Mouse (Mus musculus) stomach, embryonic 15.5 days (tissue): ENCODE results near the gene Gramd1a. TPM values are rescaled to one million over a fixed set of nuclear protein-coding genes. Genes with fewer than 3 reads are reported as not detected.

Experiments
- ATAC-seq: fragments of 200-750 bp; cut with Nextera tagmentation; 2 replicates; pipeline ENCODE4 v1.8.0; 2017; ENCODE audit warnings: low read depth, moderate number of reproducible peaks, moderate TSS enrichment; ENCODE audit not compliant: insufficient read depth, low FRiP score
- H3K27ac ChIP-seq: fragments of 300-500 bp; sonication (generic); 2 replicates; pipeline ENCODE4 v1.5.1; 2015; ENCODE audit warnings: mild to moderate bottlenecking, inconsistent platforms
- H3K27me3 ChIP-seq: fragments of 300-500 bp; sonication (generic); replicated peaks from 2 replicates; pipeline ENCODE4 v1.6.1; 2015; ENCODE audit warnings: inconsistent platforms
- H3K36me3 ChIP-seq: fragments of 300-500 bp; sonication (generic); 2 replicates; pipeline ENCODE4 v1.6.1; 2015; ENCODE audit warnings: inconsistent platforms
- H3K4me1 ChIP-seq: fragments of 300-500 bp; sonication (generic); 2 replicates; pipeline ENCODE4 v1.6.1; 2015; ENCODE audit warnings: inconsistent platforms
- H3K4me2 ChIP-seq: fragments of 300-500 bp; sonication (generic); 2 replicates; pipeline ENCODE4 v1.6.1; 2015; ENCODE audit warnings: mild to moderate bottlenecking, inconsistent platforms
- H3K4me3 ChIP-seq: fragments of 300-500 bp; sonication (generic); replicated peaks from 2 replicates; pipeline ENCODE4 v1.5.1; 2015; ENCODE audit warnings: inconsistent platforms
- H3K9ac ChIP-seq: fragments of 300-500 bp; sonication (generic); 2 replicates; pipeline ENCODE4 v1.6.1; 2015; ENCODE audit warnings: inconsistent platforms
- H3K9me3 ChIP-seq: fragments of 300-500 bp; sonication (generic); 2 replicates; pipeline ENCODE4 v1.6.1; 2016; ENCODE audit warnings: inconsistent platforms
- WGBS: fragments of 180-500 bp; shearing (Covaris S2); methylation state at CpG from one replicate; pipeline ENCODE4 v1.1.7; 2015; 5-methylcytosine and 5-hydroxymethylcytosine counted together
- polyA plus RNA-seq: library from polyadenylated mRNA; unstranded; fragments of >200 nt; fragmentation: Nextera tagmentation; extraction: Ambion mirVana; gene quantifications from 2 replicates; pipeline ENCODE4 v1.2.1, GENCODE M21; 2015

Gramd1a gene
- polyA plus RNA-seq, 1 experiment from 2014 or later: 52.6 TPM

- ATAC-seq: no peak
- 80% methylated on average over 14 of the region's 14 CpGs for WGBS
- no peak overlapping the region for H3K4me3 ChIP-seq
- no peak overlapping the region for H3K9ac ChIP-seq
- H3K27ac ChIP-seq: no peak overlapping the region
- H3K9me3 ChIP-seq: no peaks in the 10 kb centered on the region
- H3K36me3 ChIP-seq: no peaks in the 10 kb centered on the region
- no peak overlapping the region for H3K4me2 ChIP-seq
- no peaks in the 10 kb centered on the region for H3K4me1 ChIP-seq
- no peaks in the 10 kb centered on the region for H3K27me3 ChIP-seq
Measured at GRCm38 (mm10) chr7:31100786-31101185, 54.9 kb downstream of the Gramd1a start.

- no peak for ATAC-seq
- H3K9ac ChIP-seq: no peak overlapping the region
- no peak overlapping the region for H3K4me2 ChIP-seq
- H3K27me3 ChIP-seq: no peaks in the 10 kb centered on the region
- H3K9me3 ChIP-seq: no peaks in the 10 kb centered on the region
- no peaks in the 10 kb centered on the region for H3K36me3 ChIP-seq
- H3K4me3 ChIP-seq: no peak overlapping the region
- no peak overlapping the region for H3K27ac ChIP-seq
- 86% methylated on average over 6 of the region's 6 CpGs for WGBS
- 0 out of 2 replicates have a peak, but pooled peaks cover 4% of the 10 kb centered on the region for H3K4me1 ChIP-seq
Measured at GRCm38 (mm10) chr7:31099612-31099982, 56.1 kb downstream of the Gramd1a start.

- no peaks in the 10 kb centered on the region for H3K9me3 ChIP-seq
- H3K27ac ChIP-seq: no peak overlapping the region
- H3K4me2 ChIP-seq: no peak overlapping the region
- H3K36me3 ChIP-seq: no peaks in the 10 kb centered on the region
- H3K4me3 ChIP-seq: no peak overlapping the region
- H3K27me3 ChIP-seq: no peaks in the 10 kb centered on the region
- no peak for ATAC-seq
- 0 out of 2 replicates have a peak, but pooled peaks cover 4% of the 10 kb centered on the region for H3K4me1 ChIP-seq
- WGBS: 77% methylated on average over 22 of the region's 22 CpGs
- H3K9ac ChIP-seq: no peak overlapping the region
Measured at GRCm38 (mm10) chr7:31098697-31099611, 56.7 kb downstream of the Gramd1a start.

GRCm38 (mm10) chr7:31097583-31098248, 58.0 kb downstream of the Gramd1a start:
- no peak overlapping the region for H3K27ac ChIP-seq
- peak overlapping the region; percentile 15 for H3K4me3 ChIP-seq

GRCm38 (mm10) chr7:31096892-31097564, 58.7 kb downstream of the Gramd1a start:
- WGBS: 72% methylated on average over 9 of the region's 9 CpGs
- H3K27me3 ChIP-seq: no peaks in the 10 kb centered on the region
- no peak overlapping the region for H3K9ac ChIP-seq
- H3K4me3 ChIP-seq: no peak overlapping the region
- H3K36me3 ChIP-seq: no peaks in the 10 kb centered on the region
- 0 out of 2 replicates have a peak, but pooled peaks cover 4% of the 10 kb centered on the region for H3K4me1 ChIP-seq
- no peak overlapping the region for H3K4me2 ChIP-seq
- H3K9me3 ChIP-seq: no peaks in the 10 kb centered on the region
- ATAC-seq: no peak
- H3K27ac ChIP-seq: no peak overlapping the region

More at GRCm38 (mm10) chr7:31097583-31098248, 58.0 kb downstream of the Gramd1a start:
- H3K36me3 ChIP-seq: no peaks in the 10 kb centered on the region
- no peaks in the 10 kb centered on the region for H3K27me3 ChIP-seq
- no peak overlapping the region for H3K9ac ChIP-seq
- peak; percentile 89 for ATAC-seq
- H3K4me1 ChIP-seq: 0 out of 2 replicates have a peak, but pooled peaks cover 4% of the 10 kb centered on the region
- H3K9me3 ChIP-seq: no peaks in the 10 kb centered on the region
- 37% methylated on average over 18 of the region's 20 CpGs for WGBS
- peak overlapping the region; percentile 42 for H3K4me2 ChIP-seq

GRCm38 (mm10) chr7:31094774-31095501, 60.8 kb downstream of the Gramd1a start:
- Histone ChIP-seq H3K4me1 (0 out of 2 replicates have a peak, but pooled peaks cover 4% of the 10 kb centered on the region), H3K4me3 (no peak overlapping the region), H3K36me3 (no peaks in the 10 kb centered on the region), H3K27ac (no peak overlapping the region), H3K9me3 (no peaks in the 10 kb centered on the region), H3K27me3 (no peaks in the 10 kb centered on the region), H3K9ac (no peak overlapping the region), H3K4me2 (no peak overlapping the region)
- no peak for ATAC-seq
- WGBS: 24% methylated on average over 12 of the region's 12 CpGs

- 63% methylated on average over 2 of the region's 2 CpGs for WGBS
- H3K9me3 ChIP-seq: no peaks in the 10 kb centered on the region
- no peak for ATAC-seq
- H3K4me2 ChIP-seq: no peak overlapping the region
- H3K4me1 ChIP-seq: peaks cover 3% of the 10 kb centered on the region
- H3K27me3 ChIP-seq: no peaks in the 10 kb centered on the region
- H3K9ac ChIP-seq: no peak overlapping the region
- no peak overlapping the region for H3K4me3 ChIP-seq
- no peak overlapping the region for H3K27ac ChIP-seq
- no peaks in the 10 kb centered on the region for H3K36me3 ChIP-seq
Measured at GRCm38 (mm10) chr7:31089721-31090120, 66.0 kb downstream of the Gramd1a start.

- no peaks in the 10 kb centered on the region for H3K36me3 ChIP-seq
- no peaks in the 10 kb centered on the region for H3K27me3 ChIP-seq
- no peak overlapping the region for H3K4me3 ChIP-seq
- H3K9me3 ChIP-seq: no peaks in the 10 kb centered on the region
- no peak overlapping the region for H3K27ac ChIP-seq
- no peak for ATAC-seq
- H3K4me1 ChIP-seq: peaks cover 12% of the 10 kb centered on the region
- no peak overlapping the region for H3K9ac ChIP-seq
- H3K4me2 ChIP-seq: no peak overlapping the region
- 70% methylated on average over 3 of the region's 3 CpGs for WGBS
Measured at GRCm38 (mm10) chr7:31088206-31088605, 67.5 kb downstream of the Gramd1a start.

- no peak for ATAC-seq
- H3K9ac ChIP-seq: no peak overlapping the region
- no peak overlapping the region for H3K4me3 ChIP-seq
- WGBS: 56% methylated on average over 2 of the region's 2 CpGs
- H3K4me2 ChIP-seq: no peak overlapping the region
- H3K27me3 ChIP-seq: no peaks in the 10 kb centered on the region
- peaks cover 17% of the 10 kb centered on the region for H3K4me1 ChIP-seq
- no peaks in the 10 kb centered on the region for H3K9me3 ChIP-seq
- H3K27ac ChIP-seq: no peak overlapping the region
- no peaks in the 10 kb centered on the region for H3K36me3 ChIP-seq
Measured at GRCm38 (mm10) chr7:31087262-31087661, 68.4 kb downstream of the Gramd1a start.

- Histone ChIP-seq H3K4me1 (peaks cover 17% of the 10 kb centered on the region), H3K4me3 (no peak overlapping the region), H3K36me3 (no peaks in the 10 kb centered on the region), H3K9ac (no peak overlapping the region), H3K9me3 (no peaks in the 10 kb centered on the region), H3K27me3 (no peaks in the 10 kb centered on the region), H3K27ac (peak overlapping the region; percentile 49; the same call in 1 of the 2 replicates), H3K4me2 (no peak overlapping the region)
- WGBS: 87% methylated on average over 9 of the region's 9 CpGs
- ATAC-seq: no peak
Measured at GRCm38 (mm10) chr7:31086175-31086755, 69.4 kb downstream of the Gramd1a start.

- Histone ChIP-seq H3K36me3 (no peaks in the 10 kb centered on the region), H3K4me1 (peaks cover 17% of the 10 kb centered on the region), H3K4me2 (no peak overlapping the region), H3K27ac (peak overlapping the region; percentile 49), H3K9me3 (no peaks in the 10 kb centered on the region), H3K4me3 (no peak overlapping the region), H3K9ac (no peak overlapping the region), H3K27me3 (no peaks in the 10 kb centered on the region)
- peak; percentile 78 for ATAC-seq
- WGBS: 54% methylated on average over 3 of the region's 3 CpGs
Measured at GRCm38 (mm10) chr7:31085171-31085570, 70.5 kb downstream of the Gramd1a start.
